Mouse (Mus musculus) mesoderm, embryonic 11.5 days (tissue): ENCODE data around the gene Tbcc.
"Not testable (repeated sequence)": the region's sequence is repeated elsewhere in the genome, so short reads cannot be mapped to it uniquely, and the experiment has no call there.

Experiments
- DNase-seq: peaks from one replicate; pipeline ENCODE4 v3.0.0-alpha.2; 2012; ENCODE audit warnings: low read depth, low spot score

The Tbcc gene

DNA sequence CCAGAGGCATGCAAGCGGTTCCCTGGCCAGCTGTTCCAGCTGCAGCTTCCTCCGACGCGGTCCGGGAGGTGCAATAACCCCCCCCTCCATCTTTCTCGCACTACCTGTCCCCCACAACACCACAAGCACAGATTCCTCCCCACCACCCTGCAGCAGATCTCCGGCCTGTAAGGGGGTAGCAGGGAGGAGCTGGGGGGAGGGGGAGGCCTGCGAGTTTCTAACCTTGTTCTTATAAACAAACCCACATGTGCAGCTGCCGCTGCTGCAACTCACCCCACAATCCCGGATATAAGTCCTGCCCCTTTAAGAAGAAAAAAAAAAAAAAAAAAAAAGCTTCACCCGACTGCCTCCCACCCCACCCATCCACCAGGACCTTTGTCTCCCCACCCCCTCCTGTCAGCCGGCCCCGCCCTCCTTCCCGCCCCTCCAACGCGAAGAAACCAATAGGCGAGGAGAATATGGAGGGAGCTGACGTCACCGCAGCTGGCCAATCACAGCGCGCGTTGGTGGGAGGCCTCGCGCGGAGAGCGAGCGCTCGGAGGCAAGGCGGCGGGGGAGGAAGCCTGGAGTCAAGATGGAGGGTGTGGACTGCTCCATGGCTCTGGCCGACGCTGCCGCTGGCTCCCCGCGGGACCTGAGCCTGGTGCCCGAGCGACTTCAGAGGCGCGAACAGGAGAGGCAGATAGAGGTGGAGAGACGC is at the start of gene Tbcc:
Tbcc (plus strand) TSS at position 569 of the 700 bp plus-strand sequence.
- peak; percentile 99 for DNase-seq

GRCm38 (mm10) chr17:46843022-46843421 is 47.5 kb upstream of the Tbcc start:
- no peak for DNase-seq

DNA sequence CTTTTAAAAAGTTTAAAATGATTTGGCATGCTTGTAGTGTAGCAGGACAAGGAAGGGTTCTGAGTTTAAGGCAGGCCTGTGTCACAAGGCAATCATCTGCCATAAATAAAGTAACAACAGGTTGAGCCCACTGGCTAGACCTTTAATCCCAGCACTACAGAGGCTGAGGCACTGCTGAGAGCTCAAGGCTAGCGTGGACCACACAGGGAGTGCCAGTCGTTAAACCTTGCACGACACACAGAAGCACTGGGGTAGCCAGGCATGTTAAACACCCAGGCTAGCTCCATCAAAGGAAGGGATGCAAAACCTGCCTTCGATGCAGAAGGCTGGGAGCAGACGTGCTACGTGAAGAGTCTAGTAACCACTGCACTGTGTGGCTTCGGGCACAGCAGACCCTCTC is 46.8 kb upstream of the Tbcc start:
- no peak for DNase-seq

- DNase-seq = no peak
Observed at GRCm38 (mm10) chr17:46844811-46845210, 45.7 kb upstream of the Tbcc start.

GRCm38 (mm10) chr17:46845262-46845661 is 45.2 kb upstream of the Tbcc start:
- no peak for DNase-seq

DNA sequence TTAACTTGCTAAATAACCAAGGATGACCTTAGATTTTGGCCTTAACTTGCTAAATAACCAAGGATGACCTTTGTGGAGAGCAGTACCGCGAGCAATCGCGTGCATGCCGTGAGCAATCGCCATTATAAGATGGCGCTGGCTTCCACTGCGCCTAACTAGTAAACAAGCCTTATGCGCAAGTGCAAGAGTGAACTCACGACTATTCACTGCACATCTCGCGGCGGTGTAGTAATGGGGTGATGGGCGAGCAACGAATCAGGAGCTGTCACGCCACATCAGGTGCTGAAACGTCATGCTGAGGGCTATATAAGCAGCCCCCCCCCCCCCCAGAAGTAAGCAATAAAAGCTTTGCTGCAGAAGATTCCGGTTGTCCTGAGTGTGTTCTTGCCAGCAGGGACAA is 43.9 kb upstream of the Tbcc start:
- DNase-seq = not testable (repeated sequence)

DNA sequence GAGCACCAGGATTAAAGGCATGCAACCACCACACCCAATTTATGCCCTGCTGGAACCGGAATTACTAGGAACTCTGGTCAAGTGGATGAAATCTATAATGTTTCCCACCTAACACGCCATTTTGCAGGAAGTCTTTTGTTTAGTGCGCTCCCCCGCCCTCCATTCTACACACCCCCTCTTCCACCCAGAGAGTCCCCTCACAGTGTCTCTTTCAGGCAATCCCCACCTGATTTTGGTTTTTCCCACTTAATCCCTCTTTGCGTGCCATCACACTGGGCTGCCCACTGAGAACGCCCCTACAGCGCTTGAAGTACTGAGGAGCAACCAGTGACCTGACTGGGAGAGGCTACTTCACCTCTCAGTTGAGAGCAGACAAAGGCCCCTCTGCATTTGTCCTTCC is 43.3 kb upstream of the Tbcc start:
- no peak for DNase-seq

- peak; percentile 63 for DNase-seq
Observed at GRCm38 (mm10) chr17:46852725-46853124, 37.8 kb upstream of the Tbcc start.

- no peak for DNase-seq
Observed at GRCm38 (mm10) chr17:46853281-46853680, 37.2 kb upstream of the Tbcc start.

- DNase-seq = no peak
Observed at GRCm38 (mm10) chr17:46854096-46854495, 36.4 kb upstream of the Tbcc start.

DNA sequence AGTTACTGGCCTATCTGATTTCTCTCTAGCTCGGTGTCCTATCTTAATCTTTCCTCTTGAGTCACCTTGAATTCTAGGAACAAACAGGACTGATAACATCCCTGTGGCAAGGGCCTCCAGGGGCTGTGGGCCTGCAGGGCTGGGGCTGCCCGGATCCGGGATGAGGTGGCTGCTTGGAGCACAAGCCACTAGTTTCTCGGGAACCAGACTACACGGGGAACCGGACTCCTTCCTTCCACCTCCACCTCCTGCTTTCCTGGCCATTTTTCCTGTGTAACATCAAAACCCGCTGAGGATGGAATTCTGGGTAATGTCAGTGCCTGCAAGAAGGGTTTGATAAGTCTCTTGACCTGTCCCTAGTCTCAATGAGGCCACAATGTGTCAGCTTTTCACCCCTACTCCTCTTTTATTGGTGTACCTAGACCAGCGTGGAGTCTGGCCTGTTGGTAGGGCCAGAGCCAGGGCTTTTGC is 35.8 kb upstream of the Tbcc start:
- DNase-seq = no peak

GRCm38 (mm10) chr17:46855328-46856106 is 35.0 kb upstream of the Tbcc start:
- DNase-seq = no peak

DNA sequence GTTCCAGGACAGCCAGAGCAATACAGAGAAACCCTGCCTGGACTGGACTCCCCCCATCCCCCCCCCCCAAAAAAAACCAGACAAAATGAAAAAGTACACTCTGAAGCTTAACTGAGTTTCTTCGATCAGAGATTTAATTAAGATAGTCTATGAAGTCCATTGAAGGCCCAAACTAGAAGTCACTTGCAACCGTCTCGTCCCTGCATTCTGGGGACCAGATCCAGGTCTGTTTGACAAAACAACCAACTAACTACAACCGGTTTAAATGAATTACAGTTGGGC is 34.4 kb upstream of the Tbcc start:
- no peak for DNase-seq

DNA sequence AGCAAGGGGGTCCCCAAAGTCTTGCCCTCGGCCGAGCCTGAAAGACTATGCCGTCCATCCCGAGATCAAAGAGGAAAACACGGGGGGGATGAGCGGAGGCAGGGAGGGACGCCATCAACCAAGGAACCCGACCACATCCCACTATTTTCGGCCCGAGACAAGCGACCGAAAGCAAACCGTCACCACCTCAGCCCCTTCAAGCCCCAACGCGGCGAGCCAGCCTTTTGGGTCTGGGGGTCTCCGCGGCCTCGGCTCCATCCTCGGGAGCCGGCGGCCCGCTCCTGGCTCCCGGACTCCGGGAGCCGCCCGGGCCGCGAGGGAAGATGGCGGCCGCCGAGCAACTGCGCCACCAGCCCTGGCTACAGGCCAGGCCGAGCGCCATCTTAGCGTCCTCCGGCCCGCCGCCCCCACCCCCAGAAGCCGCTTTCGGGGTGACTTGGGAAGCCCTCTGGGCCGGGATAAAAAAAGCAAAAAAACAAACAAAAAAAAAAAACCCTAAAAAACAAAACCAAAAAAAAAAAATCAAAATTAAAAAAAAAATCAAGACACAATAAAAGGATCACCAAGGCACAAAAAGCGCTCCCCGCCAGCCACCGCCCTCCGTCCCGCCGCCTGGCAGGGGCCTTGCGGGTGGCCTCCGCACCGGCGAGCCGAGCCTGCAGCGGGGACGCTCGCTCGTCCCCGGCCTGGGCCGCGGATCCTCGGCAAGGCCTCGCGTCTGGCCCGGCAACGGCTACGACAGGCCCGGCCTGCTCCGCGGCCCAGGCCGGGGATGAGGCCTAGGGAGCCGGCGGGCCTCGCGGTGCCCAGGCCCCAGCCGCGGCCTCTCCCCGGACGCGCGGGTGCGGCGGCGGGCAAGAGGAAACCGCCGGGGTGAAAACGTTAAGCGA is 33.8 kb upstream of the Tbcc start:
- DNase-seq = peak; percentile 70

DNA sequence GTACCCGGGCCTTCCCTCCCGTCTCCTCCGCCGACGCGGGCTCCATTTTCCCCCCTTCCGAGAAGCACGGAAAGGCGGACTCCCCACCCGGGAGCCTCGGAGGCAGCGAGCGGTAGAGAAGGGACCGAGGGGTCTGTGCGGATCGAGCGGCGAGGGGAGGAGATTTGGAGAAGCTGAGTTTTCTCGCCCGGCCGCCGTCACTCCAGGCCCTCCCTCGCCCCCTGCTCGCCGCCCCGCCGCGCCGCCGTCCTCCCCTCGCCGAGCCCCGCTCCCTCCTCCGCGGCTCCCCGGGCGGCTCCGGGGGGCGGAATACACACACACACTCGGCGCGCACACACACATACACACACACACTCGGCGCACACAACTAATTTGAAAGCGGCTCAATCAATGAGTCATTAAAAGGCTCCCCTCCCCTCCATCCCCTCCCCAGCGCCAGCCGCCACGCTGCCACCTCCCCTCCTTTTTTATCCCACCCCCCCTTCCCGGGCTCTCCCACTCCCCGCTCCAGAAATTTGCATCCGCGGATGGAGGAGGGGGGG is 33.1 kb upstream of the Tbcc start:
- DNase-seq = no peak

DNA sequence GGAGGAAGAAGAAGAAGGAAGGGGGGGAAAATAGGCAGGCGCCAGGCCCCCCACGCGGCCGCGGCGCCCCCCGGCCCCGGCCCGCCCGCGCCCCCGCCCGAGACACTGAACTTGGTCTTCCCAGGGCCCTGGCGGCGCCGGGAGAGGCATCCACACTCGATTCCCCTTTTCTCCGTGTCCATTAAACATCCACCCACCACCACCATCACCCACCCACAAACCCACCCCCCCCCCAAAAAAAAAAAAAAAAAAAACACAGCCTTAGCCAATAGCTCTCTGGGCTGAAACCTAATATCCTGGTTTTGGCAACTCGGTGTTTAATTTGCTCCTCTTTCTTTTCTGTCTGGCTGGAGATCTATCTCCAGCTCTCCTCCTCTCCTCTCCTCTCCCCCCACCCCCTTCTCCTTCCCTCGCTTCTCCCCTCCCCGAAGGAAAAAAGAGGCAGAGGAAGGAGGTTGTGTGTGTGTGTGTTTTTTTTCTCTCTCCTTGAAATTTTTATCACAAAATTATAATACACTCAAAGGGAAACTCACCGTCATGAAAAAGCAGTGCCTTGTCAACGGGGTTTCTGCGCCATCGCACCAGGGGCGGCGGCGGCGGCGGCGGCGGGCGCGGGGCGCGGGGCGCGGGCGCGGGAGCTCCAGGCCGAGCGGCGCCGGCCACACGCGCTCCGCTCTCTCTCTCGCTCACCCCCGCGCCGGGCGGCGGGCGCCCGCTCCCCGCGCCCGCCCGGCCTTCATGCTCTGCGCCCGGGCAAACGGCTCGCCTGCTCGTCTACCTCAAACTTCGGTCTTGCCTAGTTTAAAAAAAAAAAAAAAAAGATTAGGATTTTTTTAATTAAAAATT is 32.4 kb upstream of the Tbcc start, which contains the start of gene Bicral:
Bicral (minus strand) TSS at position 580 of the 846 bp plus-strand sequence.
- peak; percentile 87 for DNase-seq

DNA sequence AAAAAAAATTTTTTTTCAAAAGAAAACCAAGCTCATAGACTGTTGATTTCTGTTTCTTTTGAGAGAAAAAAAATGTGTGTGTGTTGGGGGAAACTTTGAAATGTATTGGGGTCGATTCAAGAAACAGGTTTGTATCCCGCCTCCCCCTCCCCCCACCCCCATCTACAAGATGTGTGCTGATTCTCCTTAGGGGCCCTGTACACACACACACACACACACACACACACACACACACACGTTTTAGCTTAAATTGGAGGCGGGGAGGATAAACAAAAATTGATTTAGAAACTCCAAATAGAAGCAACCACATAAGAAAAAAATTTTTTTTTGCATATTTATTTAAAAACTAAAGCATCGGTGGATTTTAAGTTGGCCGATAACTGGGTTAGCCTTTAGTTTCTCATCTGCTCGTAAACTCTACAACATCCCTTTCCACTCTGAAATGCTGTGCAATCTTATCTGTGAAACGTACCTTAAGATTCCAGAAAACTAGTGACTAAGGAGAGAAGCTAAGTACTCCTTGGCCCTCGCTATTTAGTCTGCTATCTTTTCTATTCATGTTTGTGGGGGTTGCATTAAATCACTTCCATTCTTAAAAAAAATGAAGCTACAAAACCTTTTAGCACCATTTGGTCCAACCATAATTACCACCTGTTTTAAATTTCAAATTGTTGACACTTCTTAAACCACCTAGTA is 31.6 kb upstream of the Tbcc start:
- no peak for DNase-seq

- no peak for DNase-seq
Observed at GRCm38 (mm10) chr17:46860120-46860519, 30.4 kb upstream of the Tbcc start.

- DNase-seq = no peak
Observed at GRCm38 (mm10) chr17:46864566-46865195, 25.8 kb upstream of the Tbcc start.

DNA sequence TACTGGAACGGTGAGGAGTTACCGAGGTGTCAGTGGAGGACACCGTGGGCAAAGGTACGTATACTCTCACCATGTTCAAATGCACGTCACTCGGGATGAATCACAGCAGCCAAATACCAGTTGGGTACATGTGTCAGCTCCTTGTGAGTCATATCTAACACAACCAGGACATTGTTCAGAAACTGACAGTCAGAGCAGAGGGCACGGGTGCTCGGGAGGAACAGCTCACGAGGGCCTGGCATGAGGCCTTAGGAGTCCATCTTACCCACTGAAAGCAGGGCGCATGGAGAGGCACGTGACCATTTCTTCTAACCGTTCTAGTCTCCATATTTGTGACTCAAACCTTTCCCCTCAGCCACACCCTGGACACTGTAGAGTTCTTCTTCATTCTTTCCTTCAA is 23.6 kb upstream of the Tbcc start:
- DNase-seq = no peak
